Mouse (Mus musculus) hematopoietic multipotent progenitor cell, adult 10-12 weeks (in vitro differentiated cells): ENCODE measurements around the gene Il31. TPM values are rescaled to one million over a fixed set of nuclear protein-coding genes. Genes with fewer than 3 reads are reported as not detected.

Experiments used
- polyA plus RNA-seq: library from polyadenylated mRNA; stranded (reverse); fragments of >175 nt; gene quantifications from 2 replicates; pipeline ENCODE4 v1.2.3, GENCODE M21; 2012; ENCODE audit warnings: low replicate concordance

Il31 gene
- not detected in 2 replicates for polyA plus RNA-seq

GRCm38 (mm10) chr5:123489112-123489785 is at the start of gene Il31, which contains the start of gene Lrrc43:
Gene Il31 (minus strand): TSS chr5:123489489.
Gene Lrrc43 (plus strand): TSS chr5:123489305.

GRCm38 (mm10) chr5:123525281-123525680 is 36.0 kb upstream of the Il31 start, which contains the start of gene Gm49027:
Gene Gm49027 (minus strand): TSS chr5:123525488.

GRCm38 (mm10) chr5:123523692-123524392 is 34.6 kb upstream of the Il31 start, which contains the start of gene Diablo:
Gene Diablo (minus strand): TSS chr5:123524176.

GRCm38 (mm10) chr5:123510160-123510559 is 20.9 kb upstream of the Il31 start, which contains the start of gene B3gnt4:
Gene B3gnt4 (plus strand): TSS chr5:123510460.

Other genes with a start within 250 kb of the Il31 start
- 0.18 and 0.42 TPM in 2 replicates for gene Wdr66, start 237.4 kb downstream of the Il31 start, polyA plus RNA-seq
- gene Bcl7a, start 145.7 kb downstream of the Il31 start, polyA plus RNA-seq = 47.3 and 50.2 TPM in 2 replicates
- gene Mlxip, start 94.7 kb downstream of the Il31 start, polyA plus RNA-seq = 46.9 and 53.3 TPM in 2 replicates
- not detected in 2 replicates for gene Lrrc43, start 184 bp downstream of the Il31 start, polyA plus RNA-seq
- gene B3gnt4, start 21.0 kb upstream of the Il31 start, polyA plus RNA-seq = not detected in 2 replicates
- gene Diablo, start 34.7 kb upstream of the Il31 start, polyA plus RNA-seq = 3.1 and 9.1 TPM in 2 replicates
- gene Gm49027, start 36.0 kb upstream of the Il31 start, polyA plus RNA-seq = 0.56 and 0.85 TPM in 2 replicates
- 5.2 and 14.4 TPM in 2 replicates for gene Vps33a, start 83.5 kb upstream of the Il31 start, polyA plus RNA-seq
- 16.2 and 23.8 TPM in 2 replicates for gene Clip1, start 195.1 kb upstream of the Il31 start, polyA plus RNA-seq
- gene Zcchc8, start 231.6 kb upstream of the Il31 start, polyA plus RNA-seq = 47.8 and 53.4 TPM in 2 replicates